18 mouse cellular contexts compared by ENCODE assay signal in genomic region chr1:62827316-62827715, GRCm38 (mm10).
DNase-seq lines count a peak whose midpoint lies in the region; ATAC-seq lines count a peak whose summit lies in the region.
"Had no signal": no experiment of that assay in that cellular context is flagged by ENCODE, and none has a peak within 500 bp of the region (broad histone marks: within the 10 kb centered on the region; RNA-seq: fewer than 3 reads in every experiment).

No protein-coding gene starts in this region.

- H3K9ac ChIP-seq in heart, embryonic 12.5 days = no peak overlapping the region
- H3K9ac ChIP-seq in liver, embryonic 16.5 days (ENCODE audit: low read depth, low read length) = no peak overlapping the region
- no peak overlapping the region for H3K9ac ChIP-seq in liver, embryonic 11.5 days (ENCODE audit: low read depth, low read length)
- H3K9ac ChIP-seq in kidney, embryonic 15.5 days = no peak overlapping the region
- H3K9ac ChIP-seq in neural tube, embryonic 15.5 days (replicated peaks) = no peak overlapping the region
- H3K9ac ChIP-seq: embryonic facial prominence, embryonic 15.5 days; forebrain, embryonic 12.5 days; liver, embryonic 14.5 days; midbrain, embryonic 15.5 days had no signal

- no peaks in the 10 kb centered on the region for H3K27me3 ChIP-seq in heart, embryonic 10.5 days (ENCODE audit: insufficient read depth, poor library complexity, severe bottlenecking)
- H3K27me3 ChIP-seq in heart, embryonic 12.5 days (replicated peaks) = no peaks in the 10 kb centered on the region
- no peaks in the 10 kb centered on the region for H3K27me3 ChIP-seq in liver, embryonic 16.5 days (ENCODE audit: control insufficient read depth, insufficient read depth, low read depth, low read length)
- H3K27me3 ChIP-seq in liver, embryonic 11.5 days (replicated peaks; ENCODE audit: control insufficient read depth, insufficient read depth, low read length) = no peaks in the 10 kb centered on the region
- no peaks in the 10 kb centered on the region for H3K27me3 ChIP-seq in kidney, embryonic 15.5 days
- no peaks in the 10 kb centered on the region for H3K27me3 ChIP-seq in neural tube, embryonic 15.5 days (replicated peaks)
- H3K27me3 ChIP-seq: embryonic facial prominence, embryonic 15.5 days; forebrain, embryonic 12.5 days; midbrain, embryonic 15.5 days had no signal

- no peak for ATAC-seq in heart, embryonic 12.5 days (ENCODE audit: insufficient number of reproducible peaks, low FRiP score)
- peak; percentile 21; the same call in 1 of the 2 replicates for ATAC-seq in liver, embryonic 16.5 days (ENCODE audit: low read depth)
- ATAC-seq in liver, embryonic 11.5 days (replicated peaks; ENCODE audit: low FRiP score) = no peak
- ATAC-seq in kidney, embryonic 15.5 days (replicated peaks; ENCODE audit: low FRiP score) = no peak; the same call in 1 of the 2 replicates
- no peak for ATAC-seq in neural tube, embryonic 15.5 days (ENCODE audit: low FRiP score)
- ATAC-seq: midbrain, embryonic 15.5 days had no signal

- peak overlapping the region; percentile 76; the same call in 1 of the 2 replicates for H3K27ac ChIP-seq in heart, embryonic 10.5 days
- H3K27ac ChIP-seq in heart, embryonic 12.5 days (ENCODE audit: poor library complexity, severe bottlenecking) = no peak overlapping the region
- no peak overlapping the region for H3K27ac ChIP-seq in liver, embryonic 16.5 days (ENCODE audit: low read length)
- no peak overlapping the region for H3K27ac ChIP-seq in liver, embryonic 11.5 days (ENCODE audit: low read depth, low read length)
- peak overlapping the region; percentile 18; the same call in 1 of the 2 replicates for H3K27ac ChIP-seq in kidney, embryonic 15.5 days
- 0 out of 2 replicates have a peak overlapping the region, but pooled peaks have one; percentile 28 for H3K27ac ChIP-seq in neural tube, embryonic 15.5 days (replicated peaks)
- H3K27ac ChIP-seq: embryonic facial prominence, embryonic 15.5 days; forebrain, embryonic 12.5 days; liver, embryonic 14.5 days; midbrain, embryonic 15.5 days had no signal

- no peaks in the 10 kb centered on the region for H3K9me3 ChIP-seq in heart, embryonic 10.5 days
- H3K9me3 ChIP-seq in heart, embryonic 12.5 days (replicated peaks) = no peaks in the 10 kb centered on the region
- H3K9me3 ChIP-seq in liver, embryonic 16.5 days (replicated peaks; ENCODE audit: control insufficient read depth, low read length) = no peaks in the 10 kb centered on the region
- H3K9me3 ChIP-seq in liver, embryonic 11.5 days (ENCODE audit: control insufficient read depth, low read length) = no peaks in the 10 kb centered on the region
- no peaks in the 10 kb centered on the region for H3K9me3 ChIP-seq in kidney, embryonic 15.5 days (replicated peaks)
- H3K9me3 ChIP-seq in neural tube, embryonic 15.5 days (replicated peaks) = no peaks in the 10 kb centered on the region
- H3K9me3 ChIP-seq: embryonic facial prominence, embryonic 15.5 days; forebrain, embryonic 12.5 days; megakaryocyte, embryonic 14.5 days; midbrain, embryonic 15.5 days had no signal

- no peaks in the 10 kb centered on the region for H3K36me3 ChIP-seq in heart, embryonic 10.5 days
- H3K36me3 ChIP-seq in heart, embryonic 12.5 days = no peaks in the 10 kb centered on the region
- H3K36me3 ChIP-seq in liver, embryonic 16.5 days (ENCODE audit: control insufficient read depth, insufficient read depth) = no peaks in the 10 kb centered on the region
- H3K36me3 ChIP-seq in liver, embryonic 11.5 days (ENCODE audit: control insufficient read depth, insufficient read depth, low read length) = no peaks in the 10 kb centered on the region
- no peaks in the 10 kb centered on the region for H3K36me3 ChIP-seq in kidney, embryonic 15.5 days
- H3K36me3 ChIP-seq in neural tube, embryonic 15.5 days = no peaks in the 10 kb centered on the region
- H3K36me3 ChIP-seq: embryonic facial prominence, embryonic 15.5 days; forebrain, embryonic 12.5 days; midbrain, embryonic 15.5 days had no signal

- H3K4me2 ChIP-seq in heart, embryonic 12.5 days = no peak overlapping the region
- H3K4me2 ChIP-seq in liver, embryonic 16.5 days (ENCODE audit: low read depth, low read length) = no peak overlapping the region
- no peak overlapping the region for H3K4me2 ChIP-seq in liver, embryonic 11.5 days
- no peak overlapping the region for H3K4me2 ChIP-seq in kidney, embryonic 15.5 days
- no peak overlapping the region for H3K4me2 ChIP-seq in neural tube, embryonic 15.5 days
- H3K4me2 ChIP-seq: embryonic facial prominence, embryonic 15.5 days; forebrain, embryonic 12.5 days; midbrain, embryonic 15.5 days had no signal

- H3K4me1 ChIP-seq in heart, embryonic 10.5 days = peaks cover 43% of the 10 kb centered on the region
- peaks cover 30% of the 10 kb centered on the region for H3K4me1 ChIP-seq in heart, embryonic 12.5 days (replicated peaks)
- H3K4me1 ChIP-seq in liver, embryonic 16.5 days (ENCODE audit: control insufficient read depth, low read depth, low read length) = no peaks in the 10 kb centered on the region
- H3K4me1 ChIP-seq in liver, embryonic 11.5 days (replicated peaks; ENCODE audit: control insufficient read depth, insufficient read depth, low read length) = peaks cover 9% of the 10 kb centered on the region; the same call in 1 of the 2 replicates
- peaks cover 27% of the 10 kb centered on the region for H3K4me1 ChIP-seq in kidney, embryonic 15.5 days
- H3K4me1 ChIP-seq in neural tube, embryonic 15.5 days = peaks cover 6% of the 10 kb centered on the region; the same call in 1 of the 2 replicates
- H3K4me1 ChIP-seq: midbrain, embryonic 15.5 days had no signal

- DNase-seq in heart, embryonic 10.5 days (ENCODE audit: low spot score) = no peak
- no peak for DNase-seq in liver, embryonic 11.5 days (ENCODE audit: low spot score)
- DNase-seq in cerebellum, adult 9-11 months = no peak
- DNase-seq: B cell, adult 2 months; cerebellum, adult 9-10 months; left cerebral cortex, postnatal 4 days; lung, postnatal 10 days; right cerebral cortex, adult 18-20 months; thymus, adult 18-20 months had no signal

- no peak overlapping the region for H3K4me3 ChIP-seq in heart, embryonic 10.5 days
- H3K4me3 ChIP-seq in heart, embryonic 12.5 days = no peak overlapping the region
- no peak overlapping the region for H3K4me3 ChIP-seq in liver, embryonic 16.5 days (ENCODE audit: low read depth, low read length)
- no peak overlapping the region for H3K4me3 ChIP-seq in liver, embryonic 11.5 days (ENCODE audit: low read depth, low read length)
- H3K4me3 ChIP-seq in kidney, embryonic 15.5 days (replicated peaks) = no peak overlapping the region
- no peak overlapping the region for H3K4me3 ChIP-seq in neural tube, embryonic 15.5 days (replicated peaks)
- H3K4me3 ChIP-seq: embryonic facial prominence, embryonic 15.5 days; forebrain, embryonic 12.5 days; megakaryocyte, embryonic 14.5 days; midbrain, embryonic 15.5 days had no signal

- WGBS in heart, embryonic 10.5 days = 61% methylated on average over 10 of the region's 10 CpGs
- 53% methylated on average over 10 of the region's 10 CpGs for WGBS in heart, embryonic 12.5 days
- WGBS in liver, embryonic 16.5 days (ENCODE audit: insufficient replicate concordance) = 46% methylated on average over 10 of the region's 10 CpGs
- 59% methylated on average over 10 of the region's 10 CpGs for WGBS in liver, embryonic 11.5 days
- WGBS in kidney, embryonic 15.5 days = 62% methylated on average over 10 of the region's 10 CpGs
- 55% methylated on average over 10 of the region's 10 CpGs for WGBS in neural tube, embryonic 15.5 days

Comparison
In these comparisons a context has a peak if more than half of its experiments do, and no peak if none do; other contexts are left out.
1. H3K27ac ChIP-seq: peak in heart, embryonic 10.5 days (single experiment), kidney, embryonic 15.5 days (single experiment) and neural tube, embryonic 15.5 days (single experiment); none in heart, embryonic 12.5 days (single experiment), liver, embryonic 16.5 days (single experiment) and liver, embryonic 11.5 days (single experiment).